Mouse (Mus musculus): ENCODE results near the gene Ppp1r18.

DNA sequence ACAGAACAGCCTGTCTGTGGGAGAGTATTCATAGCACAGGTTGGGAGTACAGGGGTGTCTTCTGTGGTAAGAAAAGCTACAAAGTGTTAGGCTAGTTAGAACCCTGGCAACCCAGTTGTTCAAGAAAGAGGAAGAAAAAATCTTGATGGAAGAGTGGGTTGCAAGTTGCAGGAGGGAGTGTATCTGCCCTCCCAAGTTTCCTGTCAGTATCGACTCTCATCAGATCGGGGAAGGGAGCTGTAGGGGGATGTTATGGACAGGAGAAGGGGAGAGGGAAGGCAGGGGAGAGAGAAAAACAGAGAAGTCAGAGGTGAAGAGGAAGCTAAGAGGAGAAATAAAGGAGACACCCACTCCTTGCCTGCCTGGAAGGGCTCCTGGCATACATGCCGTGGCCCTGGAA, 35.2 kb downstream of the Ppp1r18 start:
- TF ChIP-seq HCFC1 (IDR thresholded peaks at IDR 0.05; ENCODE audit: borderline replicate concordance, insufficient read depth, low read length), result no peak
- no peak for TF ChIP-seq ZNF384 (IDR thresholded peaks at IDR 0.05; ENCODE audit: low read depth, low read length)
- TF ChIP-seq MAFK (IDR thresholded peaks at IDR 0.05; ENCODE audit: insufficient read depth, low read depth, low read length), result no peak
- TF ChIP-seq ZC3H11A (IDR thresholded peaks at IDR 0.05; ENCODE audit: borderline replicate concordance, low read depth, low read length), result no peak

Measured in ES-E14 (cell line).